In genomic region chr7:129027116-129027515, GRCm38 (mm10) we compare ENCODE assay signal across 22 mouse cellular contexts.
A peak's percentile ranks its signal among the peaks of the same experiment; 100 is the strongest.
DNase-seq lines count a peak whose midpoint lies in the region; ATAC-seq lines count a peak whose summit lies in the region.
"Had no signal": no experiment of that assay in that cellular context is flagged by ENCODE, and none has a peak within 500 bp of the region (broad histone marks: within the 10 kb centered on the region; RNA-seq: fewer than 3 reads in every experiment).

No protein-coding gene starts in this region.

- H3K27me3 ChIP-seq in heart, embryonic 10.5 days (ENCODE audit: insufficient read depth, poor library complexity, severe bottlenecking): no peaks in the 10 kb centered on the region
- no peaks in the 10 kb centered on the region for H3K27me3 ChIP-seq in stomach, embryonic 16.5 days (ENCODE audit: control insufficient read depth, insufficient read depth, low read length)
- H3K27me3 ChIP-seq: embryonic facial prominence, embryonic 13.5 days; forebrain, embryonic 13.5 days; forebrain, embryonic 15.5 days; Patski had no signal

- DNase-seq in adrenal gland, adult 2 months: peak; percentile 3
- no peak for DNase-seq in adrenal gland, postnatal 10 days
- peak; percentile 29 for DNase-seq in heart, adult 11 months
- no peak for DNase-seq in heart, embryonic 10.5 days (ENCODE audit: low spot score)
- no peak for DNase-seq in frontal cortex, postnatal 10 days (ENCODE audit: low spot score in 2 of 2)
- DNase-seq: adrenal gland, postnatal 14 days; adrenal gland, postnatal 36 days; B cell, adult 2 months; cerebellum, adult 11-12 months; cerebellum, adult 2 months; cerebellum, adult 9-10 months; cerebellum, postnatal 10 days; cerebellum, postnatal 25 days; forebrain, postnatal 0 days had no signal

- H3K4me1 ChIP-seq in heart, embryonic 10.5 days: no peaks in the 10 kb centered on the region
- no peaks in the 10 kb centered on the region for H3K4me1 ChIP-seq in stomach, embryonic 16.5 days (ENCODE audit: control insufficient read depth, insufficient read depth, low read length)
- H3K4me1 ChIP-seq: embryonic facial prominence, embryonic 13.5 days; forebrain, embryonic 13.5 days; forebrain, embryonic 15.5 days had no signal

- 67% methylated on average over 2 of the region's 2 CpGs for WGBS in heart, embryonic 10.5 days
- WGBS in stomach, embryonic 16.5 days: 39% methylated on average over 2 of the region's 2 CpGs

- no peak overlapping the region for H3K4me3 ChIP-seq in heart, embryonic 10.5 days
- no peak overlapping the region for H3K4me3 ChIP-seq in stomach, embryonic 16.5 days (replicated peaks; ENCODE audit: low read length)
- H3K4me3 ChIP-seq: embryonic facial prominence, embryonic 13.5 days; forebrain, embryonic 13.5 days; forebrain, embryonic 15.5 days had no signal

- ATAC-seq in stomach, embryonic 16.5 days (ENCODE audit: insufficient read depth, low FRiP score): peak; percentile 62; the same call in 1 of the 2 replicates
- ATAC-seq: activated CD4-positive, CD25-positive, alpha-beta regulatory T cell, adult 4 months; CD4-positive, CD25-positive, alpha-beta regulatory T cell, adult 4 months; forebrain, embryonic 13.5 days; forebrain, embryonic 15.5 days; forebrain, postnatal 0 days; Patski had no signal

- no peak overlapping the region for H3K27ac ChIP-seq in heart, embryonic 10.5 days
- 0 out of 2 replicates have a peak overlapping the region, but pooled peaks have one; percentile 12 for H3K27ac ChIP-seq in stomach, embryonic 16.5 days (ENCODE audit: low read length)
- H3K27ac ChIP-seq: embryonic facial prominence, embryonic 13.5 days; forebrain, embryonic 13.5 days; forebrain, embryonic 15.5 days had no signal

- H3K36me3 ChIP-seq in heart, embryonic 10.5 days: no peaks in the 10 kb centered on the region
- H3K36me3 ChIP-seq in stomach, embryonic 16.5 days (ENCODE audit: control insufficient read depth, insufficient read depth, low read length): no peaks in the 10 kb centered on the region
- H3K36me3 ChIP-seq: embryonic facial prominence, embryonic 13.5 days; forebrain, embryonic 15.5 days; G1E had no signal

- no peaks in the 10 kb centered on the region for H3K9me3 ChIP-seq in heart, embryonic 10.5 days
- H3K9me3 ChIP-seq in stomach, embryonic 16.5 days (replicated peaks; ENCODE audit: control insufficient read depth, low read length): no peaks in the 10 kb centered on the region
- H3K9me3 ChIP-seq: embryonic facial prominence, embryonic 13.5 days; forebrain, embryonic 13.5 days; forebrain, embryonic 15.5 days had no signal

- H3K9ac ChIP-seq in stomach, embryonic 16.5 days (ENCODE audit: low read length): no peak overlapping the region
- H3K9ac ChIP-seq: embryonic facial prominence, embryonic 13.5 days; forebrain, embryonic 13.5 days; forebrain, embryonic 15.5 days; forebrain, postnatal 0 days had no signal

- H3K4me2 ChIP-seq in stomach, embryonic 16.5 days (ENCODE audit: low read depth, low read length): no peak overlapping the region
- H3K4me2 ChIP-seq: embryonic facial prominence, embryonic 13.5 days; forebrain, embryonic 13.5 days; forebrain, embryonic 15.5 days had no signal

Comparison
In these comparisons a context has a peak if more than half of its experiments do, and no peak if none do; other contexts are left out.
1. DNase-seq: peak in adrenal gland, adult 2 months (single experiment) and heart, adult 11 months (single experiment); none in adrenal gland, postnatal 10 days (single experiment), heart, embryonic 10.5 days (single experiment) and frontal cortex, postnatal 10 days (0 of 2).